Mouse (Mus musculus): ENCODE results near the gene 3110040M04Rik. TPM values are rescaled to one million over a fixed set of nuclear protein-coding genes. Genes with fewer than 3 reads are reported as not detected.
"Not testable (repeated sequence)": the region's sequence is repeated elsewhere in the genome, so short reads cannot be mapped to it uniquely, and the experiment has no call there.

3110040M04Rik gene
- polyA plus RNA-seq, 1 experiment from 2014 or later: not detected

DNA sequence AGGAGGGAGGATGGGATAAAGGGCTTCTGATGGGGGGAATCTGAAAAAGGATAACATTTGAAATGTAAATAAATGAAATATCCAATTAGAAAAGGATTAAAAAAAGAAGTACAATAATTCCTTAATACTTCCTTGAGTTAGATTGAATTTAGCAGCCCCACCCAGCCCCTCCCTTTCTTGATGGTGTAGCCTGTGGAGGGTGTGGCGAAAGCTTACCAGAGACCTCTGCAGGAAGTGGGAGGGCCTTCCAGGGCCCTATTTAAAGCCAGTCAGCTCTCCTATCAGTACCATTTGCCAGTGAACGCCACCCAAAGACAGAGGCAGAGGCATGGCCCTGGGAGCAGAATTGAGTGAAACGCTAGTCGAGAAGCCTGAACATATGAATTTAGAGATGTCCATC is 5.8 kb upstream of the 3110040M04Rik start, which contains the start of gene Gm47995:
Gene Gm47995, plus strand, starts transcription at position 329 of the 400 bp plus-strand sequence.
- 81% methylated on average over 2 of the region's 4 CpGs for WGBS
- H3K9me3 ChIP-seq; H3K4me3 ChIP-seq; H3K27me3 ChIP-seq; H3K4me2 ChIP-seq; H3K36me3 ChIP-seq; H3K9ac ChIP-seq; H3K4me1 ChIP-seq (replicated peaks); H3K27ac ChIP-seq (replicated peaks); ATAC-seq (ENCODE audit: low FRiP score, low read depth): not testable (repeated sequence)

DNA sequence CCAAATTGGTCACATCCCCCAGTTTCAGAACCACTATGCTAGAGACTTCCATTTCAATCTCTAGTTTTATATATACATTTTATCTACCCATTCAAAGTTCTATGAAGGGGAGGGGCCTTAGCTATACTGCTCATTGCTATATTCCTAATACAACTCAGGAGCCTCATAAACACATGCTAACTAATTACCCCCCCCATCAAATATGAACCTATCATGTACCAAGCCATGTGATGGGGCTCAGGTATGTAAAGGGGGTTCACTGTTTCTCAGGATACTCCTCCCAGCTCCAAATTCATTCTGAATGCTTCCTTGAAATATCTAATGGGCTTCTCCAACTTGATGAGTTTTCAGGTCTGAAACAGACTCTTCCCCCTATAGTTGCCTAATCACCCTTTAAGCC is 3.3 kb upstream of the 3110040M04Rik start:
- H3K4me3 ChIP-seq; H3K4me1 ChIP-seq (replicated peaks); H3K9ac ChIP-seq; H3K27me3 ChIP-seq; H3K36me3 ChIP-seq; H3K27ac ChIP-seq (replicated peaks); ATAC-seq (ENCODE audit: low FRiP score, low read depth); H3K4me2 ChIP-seq; H3K9me3 ChIP-seq: not testable (repeated sequence)

DNA sequence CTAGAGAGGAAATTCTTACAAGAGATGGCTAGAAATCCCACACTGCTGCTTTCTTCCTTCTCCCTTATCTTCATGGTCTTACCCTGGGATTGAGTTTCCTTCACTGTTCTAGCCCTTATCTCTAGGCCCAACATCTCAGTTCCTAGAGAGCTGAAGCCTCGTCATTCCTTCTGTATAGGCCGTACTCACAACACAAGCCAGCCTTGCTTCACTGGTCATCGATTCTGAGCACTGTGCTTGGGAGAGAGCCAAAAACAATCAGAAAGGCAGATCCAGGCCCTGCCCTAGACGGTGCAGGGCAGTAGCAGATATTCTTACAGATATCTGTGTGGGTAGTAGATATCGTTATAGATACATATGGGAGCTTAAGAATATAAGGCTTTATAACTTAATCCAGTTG is 1.1 kb upstream of the 3110040M04Rik start:
- H3K4me1 ChIP-seq (replicated peaks); H3K4me3 ChIP-seq; H3K9ac ChIP-seq; H3K27me3 ChIP-seq; H3K36me3 ChIP-seq; H3K9me3 ChIP-seq; H3K4me2 ChIP-seq; H3K27ac ChIP-seq (replicated peaks); ATAC-seq (ENCODE audit: low FRiP score, low read depth): not testable (repeated sequence)
- WGBS: 71% methylated on average over 4 of the region's 5 CpGs

DNA sequence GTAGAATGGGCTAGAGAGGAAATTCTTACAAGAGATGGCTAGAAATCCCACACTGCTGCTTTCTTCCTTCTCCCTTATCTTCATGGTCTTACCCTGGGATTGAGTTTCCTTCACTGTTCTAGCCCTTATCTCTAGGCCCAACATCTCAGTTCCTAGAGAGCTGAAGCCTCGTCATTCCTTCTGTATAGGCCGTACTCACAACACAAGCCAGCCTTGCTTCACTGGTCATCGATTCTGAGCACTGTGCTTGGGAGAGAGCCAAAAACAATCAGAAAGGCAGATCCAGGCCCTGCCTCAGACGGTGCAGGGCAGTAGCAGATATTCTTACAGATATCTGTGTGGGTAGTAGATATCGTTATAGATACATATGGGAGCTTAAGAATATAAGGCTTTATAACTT is 4.6 kb downstream of the 3110040M04Rik start:
- H3K27ac ChIP-seq (replicated peaks); H3K4me3 ChIP-seq; H3K4me1 ChIP-seq (replicated peaks); H3K27me3 ChIP-seq; H3K4me2 ChIP-seq; ATAC-seq (ENCODE audit: low FRiP score, low read depth); H3K36me3 ChIP-seq; H3K9me3 ChIP-seq; H3K9ac ChIP-seq: not testable (repeated sequence)
- 65% methylated on average over 3 of the region's 5 CpGs for WGBS

DNA sequence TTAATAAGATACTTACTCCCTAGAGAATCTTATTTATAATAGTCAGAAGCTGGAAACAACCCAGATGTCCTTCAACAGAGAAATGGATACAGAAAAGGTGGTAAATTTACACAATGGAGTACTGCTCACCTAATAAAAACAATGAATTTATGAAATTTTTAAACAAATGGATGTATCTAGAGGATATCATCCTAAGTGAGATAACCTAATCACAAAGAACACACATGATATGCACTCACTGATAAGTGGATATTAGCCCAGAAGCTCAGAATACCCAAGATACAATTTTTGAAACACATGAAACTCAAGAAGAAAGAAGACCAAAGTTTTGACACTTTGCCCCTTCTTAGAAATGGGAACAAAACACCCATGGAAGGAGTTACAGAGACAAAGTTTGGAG is 5.0 kb downstream of the 3110040M04Rik start:
- not testable (repeated sequence) for H3K9me3 ChIP-seq; ATAC-seq (ENCODE audit: low FRiP score, low read depth)

DNA sequence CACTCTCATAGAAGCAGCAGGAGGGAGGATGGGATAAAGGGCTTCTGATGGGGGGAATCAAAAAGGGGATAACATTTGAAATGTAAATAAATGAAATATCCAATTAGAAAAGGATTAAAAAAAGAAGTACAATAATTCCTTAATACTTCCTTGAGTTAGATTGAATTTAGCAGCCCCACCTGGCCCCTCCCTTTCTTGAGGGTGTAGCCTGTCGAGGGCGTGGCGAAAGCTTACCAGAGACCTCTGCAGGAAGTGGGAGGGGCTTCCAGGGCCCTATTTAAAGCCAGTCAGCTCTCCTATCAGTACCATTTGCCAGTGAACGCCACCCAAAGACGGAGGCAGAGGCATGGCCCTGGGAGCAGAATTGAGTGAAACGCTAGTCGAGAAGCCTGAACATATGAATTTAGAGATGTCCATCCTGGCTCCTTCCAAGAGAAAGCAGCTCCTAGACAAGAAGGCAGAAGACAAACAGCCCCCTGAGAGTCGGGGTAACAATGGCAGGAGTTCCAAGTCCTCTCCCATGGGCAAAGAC is 6.0 kb downstream of the 3110040M04Rik start, which contains the start of gene Gm47996:
Gene Gm47996, plus strand, starts transcription at position 308 of the 532 bp plus-strand sequence.
- not testable (repeated sequence) for H3K36me3 ChIP-seq; H3K27ac ChIP-seq (replicated peaks); H3K27me3 ChIP-seq; H3K4me3 ChIP-seq; ATAC-seq (ENCODE audit: low FRiP score, low read depth); H3K9me3 ChIP-seq; H3K9ac ChIP-seq; H3K4me1 ChIP-seq (replicated peaks); H3K4me2 ChIP-seq
- 91% methylated on average over 6 of the region's 8 CpGs for WGBS

More for the DNA sequence above, 5.0 kb downstream of the 3110040M04Rik start:
- not testable (repeated sequence) for H3K27me3 ChIP-seq; H3K9ac ChIP-seq; H3K27ac ChIP-seq (replicated peaks); H3K36me3 ChIP-seq; H3K4me2 ChIP-seq; H3K4me3 ChIP-seq; H3K4me1 ChIP-seq (replicated peaks)

DNA sequence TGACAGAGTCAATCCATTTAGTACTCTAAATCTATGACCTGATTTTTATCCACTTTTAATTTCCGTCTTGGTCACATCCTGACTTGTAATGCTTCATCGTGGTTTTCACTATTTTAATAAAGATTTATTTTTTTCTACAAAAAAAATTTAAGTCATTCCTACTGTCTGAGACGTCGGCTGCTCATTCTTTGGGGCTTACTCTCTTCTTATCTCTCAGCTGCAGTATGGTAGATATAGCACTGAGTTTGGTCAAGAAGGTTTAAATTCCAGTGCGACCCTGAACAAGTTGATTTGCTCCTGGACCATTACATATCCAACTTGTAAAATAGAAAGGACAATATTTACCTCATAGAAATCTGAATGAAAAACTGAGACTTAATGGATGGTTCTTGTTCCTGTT is 7.7 kb downstream of the 3110040M04Rik start:
- H3K9ac ChIP-seq; H3K27ac ChIP-seq (replicated peaks); ATAC-seq (ENCODE audit: low FRiP score, low read depth); H3K36me3 ChIP-seq; H3K9me3 ChIP-seq; H3K4me3 ChIP-seq; H3K27me3 ChIP-seq; H3K4me1 ChIP-seq (replicated peaks); H3K4me2 ChIP-seq: not testable (repeated sequence)
- 93% methylated on average over 5 of the region's 5 CpGs for WGBS

DNA sequence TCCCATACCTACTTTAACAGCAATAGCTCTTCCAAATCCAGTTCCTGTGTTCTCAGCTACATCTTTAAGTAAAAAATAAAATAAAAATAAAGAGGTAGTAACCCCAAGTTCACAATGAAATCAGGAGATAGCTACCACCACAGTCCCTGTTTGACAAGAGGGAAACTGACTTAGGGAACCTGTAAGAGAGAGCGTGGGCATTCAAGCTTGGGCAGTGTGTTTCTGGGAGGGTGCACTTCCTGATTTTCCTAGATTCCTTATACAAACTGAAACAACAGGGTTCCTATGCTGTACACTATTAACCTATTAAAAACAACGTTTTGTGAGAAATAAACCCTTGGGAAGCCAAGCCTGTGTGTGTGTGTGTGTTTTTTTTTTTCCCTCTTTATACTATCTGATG is 10.9 kb downstream of the 3110040M04Rik start:
- no peaks in the 10 kb centered on the region for H3K4me1 ChIP-seq (replicated peaks)
- 77% methylated on average over 2 of the region's 2 CpGs for WGBS
- no peak overlapping the region for H3K4me2 ChIP-seq
- H3K36me3 ChIP-seq: no peaks in the 10 kb centered on the region
- no peaks in the 10 kb centered on the region for H3K27me3 ChIP-seq
- no peak overlapping the region for H3K9ac ChIP-seq
- no peak overlapping the region for H3K4me3 ChIP-seq
- ATAC-seq (ENCODE audit: low FRiP score, low read depth): no peak
- H3K27ac ChIP-seq (replicated peaks): no peak overlapping the region
- H3K9me3 ChIP-seq: no peaks in the 10 kb centered on the region

DNA sequence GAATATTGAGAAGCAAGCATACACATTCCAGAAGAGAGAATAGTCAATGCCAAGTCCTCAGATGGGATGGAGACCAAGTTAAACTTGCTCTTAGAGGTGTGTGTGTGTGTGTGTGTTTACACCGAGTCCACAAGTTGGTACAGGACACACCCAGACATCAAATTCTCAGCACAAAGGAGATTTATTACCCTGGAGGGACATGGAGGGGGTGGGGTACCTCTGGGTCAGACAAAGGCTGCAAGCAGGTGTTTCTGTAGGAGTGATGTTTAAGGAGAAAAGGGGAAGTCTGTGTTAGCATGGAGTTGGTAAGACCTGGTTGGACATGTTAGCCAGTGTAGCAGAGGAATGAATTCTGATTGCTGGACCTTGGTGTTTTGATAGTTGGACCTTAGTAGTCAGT is 12.1 kb downstream of the 3110040M04Rik start:
- no peak for ATAC-seq (ENCODE audit: low FRiP score, low read depth)
- Histone ChIP-seq H3K9me3 (no peaks in the 10 kb centered on the region), H3K4me2 (no peak overlapping the region), H3K27ac (replicated peaks) (no peak overlapping the region), H3K4me3 (no peak overlapping the region), H3K4me1 (replicated peaks) (no peaks in the 10 kb centered on the region), H3K9ac (no peak overlapping the region), H3K27me3 (no peaks in the 10 kb centered on the region), H3K36me3 (no peaks in the 10 kb centered on the region)
- WGBS: 65% methylated on average over 1 of the region's 1 CpGs

DNA sequence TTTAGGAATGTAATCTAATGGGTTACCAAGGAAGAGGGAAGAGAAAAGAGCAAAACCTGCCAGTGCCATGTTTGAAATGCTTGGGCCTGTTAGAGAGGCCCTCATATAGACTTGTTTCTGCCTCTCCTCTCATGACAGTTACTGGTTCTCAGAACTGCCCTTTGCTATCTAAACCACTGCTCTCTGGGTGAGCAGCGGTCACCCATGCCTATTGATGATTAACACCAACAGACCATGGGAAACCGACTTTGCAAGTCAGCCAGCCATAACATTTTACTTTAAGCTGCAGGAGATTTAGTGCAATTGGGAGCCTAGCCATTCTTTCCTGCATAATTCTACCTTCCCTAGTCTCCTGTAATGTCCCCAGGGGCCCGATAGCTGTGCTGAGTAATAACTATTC is 12.5 kb downstream of the 3110040M04Rik start:
- WGBS: 66% methylated on average over 3 of the region's 3 CpGs
- H3K4me1 ChIP-seq (replicated peaks): no peaks in the 10 kb centered on the region
- no peak overlapping the region for H3K27ac ChIP-seq (replicated peaks)
- no peaks in the 10 kb centered on the region for H3K27me3 ChIP-seq
- H3K36me3 ChIP-seq: no peaks in the 10 kb centered on the region
- no peak overlapping the region for H3K4me3 ChIP-seq
- ATAC-seq (ENCODE audit: low FRiP score, low read depth): no peak
- H3K4me2 ChIP-seq: no peak overlapping the region
- no peak overlapping the region for H3K9ac ChIP-seq
- no peaks in the 10 kb centered on the region for H3K9me3 ChIP-seq

DNA sequence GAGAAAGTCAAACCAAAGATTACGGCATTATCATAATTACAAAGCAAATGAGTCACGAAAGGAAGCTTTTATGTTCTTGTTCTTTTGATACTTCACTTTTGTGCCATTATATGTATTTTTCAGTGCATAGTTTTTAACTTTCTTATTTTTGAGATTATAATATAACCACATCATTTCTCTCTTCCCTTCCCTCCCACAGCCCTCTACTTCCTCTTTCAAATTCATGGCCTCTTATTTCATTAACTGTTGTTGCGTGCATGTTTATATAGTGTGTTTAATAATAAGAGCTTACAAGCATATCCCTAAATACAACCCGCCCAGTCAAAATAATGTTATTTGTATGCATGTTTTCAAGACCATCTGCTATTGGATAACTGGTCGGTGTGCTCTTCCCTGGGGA is 15.1 kb downstream of the 3110040M04Rik start:
- no peak for ATAC-seq (ENCODE audit: low FRiP score, low read depth)
- Histone ChIP-seq H3K9ac (no peak overlapping the region), H3K4me3 (no peak overlapping the region), H3K27me3 (no peaks in the 10 kb centered on the region), H3K9me3 (no peaks in the 10 kb centered on the region), H3K36me3 (no peaks in the 10 kb centered on the region), H3K4me2 (no peak overlapping the region), H3K4me1 (replicated peaks) (no peaks in the 10 kb centered on the region), H3K27ac (replicated peaks) (no peak overlapping the region)
- WGBS: 90% methylated on average over 5 of the region's 5 CpGs

DNA sequence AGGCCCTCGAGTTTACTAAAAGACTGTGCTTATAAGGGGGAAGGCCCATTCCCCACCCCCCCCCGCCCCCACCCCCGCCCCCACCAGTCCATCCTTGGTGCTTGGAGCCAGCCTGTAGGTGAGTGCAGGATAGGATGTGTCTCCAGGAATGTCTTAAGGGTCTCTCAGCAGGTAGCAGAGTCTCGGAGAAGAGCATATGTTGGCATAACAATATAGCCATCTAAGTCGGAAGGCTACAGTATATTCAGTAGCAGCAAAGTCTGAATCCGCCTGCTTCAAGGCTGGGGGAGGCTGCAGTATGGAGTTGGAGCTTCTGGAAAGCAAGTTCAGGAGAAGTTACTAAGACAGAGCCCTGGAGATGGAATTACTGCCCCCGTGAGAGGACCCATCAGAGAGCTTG is 16.2 kb downstream of the 3110040M04Rik start:
- Histone ChIP-seq H3K4me1 (replicated peaks) (no peaks in the 10 kb centered on the region), H3K36me3 (no peaks in the 10 kb centered on the region), H3K4me2 (no peak overlapping the region), H3K9ac (no peak overlapping the region), H3K27ac (replicated peaks) (no peak overlapping the region), H3K27me3 (no peaks in the 10 kb centered on the region), H3K9me3 (no peaks in the 10 kb centered on the region), H3K4me3 (no peak overlapping the region)
- WGBS: 68% methylated on average over 7 of the region's 7 CpGs
- no peak for ATAC-seq (ENCODE audit: low FRiP score, low read depth)

DNA sequence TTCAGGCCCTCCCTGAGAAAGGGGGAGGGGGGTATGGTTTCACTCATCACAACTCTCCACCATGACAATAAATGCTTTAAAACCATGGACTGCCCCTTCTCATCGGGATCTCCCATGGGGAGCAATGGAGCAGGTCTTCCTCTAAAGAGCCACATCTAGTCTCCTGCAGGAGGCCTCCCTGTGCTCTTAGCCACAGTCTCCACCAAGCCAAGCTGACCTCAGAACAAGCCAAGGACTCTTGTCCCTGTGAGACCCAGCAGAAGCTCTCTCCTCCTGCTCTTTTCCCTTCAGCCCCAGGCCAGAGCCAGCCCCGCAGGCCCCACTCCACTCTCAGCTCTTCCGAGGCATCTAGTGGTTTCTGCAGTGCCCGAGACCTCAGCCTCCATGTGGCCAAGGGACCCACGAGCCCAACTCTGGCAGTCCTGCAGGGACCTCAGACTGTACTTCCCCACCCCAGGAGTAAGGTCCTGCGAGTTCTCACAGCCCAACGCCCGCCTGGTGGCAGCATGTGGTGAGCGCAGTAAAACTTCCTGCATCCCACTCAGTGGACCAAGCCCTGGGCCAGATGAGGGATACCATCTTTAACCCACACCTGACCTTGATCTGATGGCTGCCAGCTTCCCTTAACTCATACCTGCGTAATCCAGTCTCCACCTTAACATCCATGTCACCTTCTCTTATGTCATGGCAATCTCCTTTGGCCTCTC is 18.8 kb downstream of the 3110040M04Rik start:
- Histone ChIP-seq H3K4me2 (no peak overlapping the region), H3K36me3 (no peaks in the 10 kb centered on the region), H3K4me1 (replicated peaks) (no peaks in the 10 kb centered on the region), H3K9me3 (no peaks in the 10 kb centered on the region), H3K4me3 (no peak overlapping the region), H3K27me3 (no peaks in the 10 kb centered on the region), H3K9ac (no peak overlapping the region), H3K27ac (replicated peaks) (no peak overlapping the region)
- 86% methylated on average over 10 of the region's 10 CpGs for WGBS
- no peak for ATAC-seq (ENCODE audit: low FRiP score, low read depth)
